Mouse (Mus musculus): ENCODE results near the gene Fam177a. TPM values are rescaled to one million over a fixed set of nuclear protein-coding genes. Genes with fewer than 3 reads are reported as not detected.
"Not testable (repeated sequence)": the region's sequence is repeated elsewhere in the genome, so short reads cannot be mapped to it uniquely, and the experiment has no call there.

The Fam177a gene
- polyA plus RNA-seq, 1 experiment from 2014 or later, result 34.2 TPM

- ATAC-seq; H3K4me3 ChIP-seq (replicated peaks); H3K36me3 ChIP-seq; H3K9ac ChIP-seq (replicated peaks); H3K27ac ChIP-seq; H3K9me3 ChIP-seq; H3K4me1 ChIP-seq (replicated peaks); H3K27me3 ChIP-seq; H3K4me2 ChIP-seq (replicated peaks): not testable (repeated sequence)
- no CpG with 5 or more reads among the region's 7 CpGs for WGBS
Observed at GRCm38 (mm10) chr12:55167034-55167557, 42.8 kb downstream of the Fam177a start.

GRCm38 (mm10) chr12:55187686-55188085 lies 63.4 kb downstream of the Fam177a start:
- H3K9me3 ChIP-seq; H3K27me3 ChIP-seq; H3K36me3 ChIP-seq; H3K9ac ChIP-seq (replicated peaks); ATAC-seq; H3K4me2 ChIP-seq (replicated peaks); H3K4me3 ChIP-seq (replicated peaks); H3K27ac ChIP-seq; H3K4me1 ChIP-seq (replicated peaks): not testable (repeated sequence)
- WGBS, result no CpG with 5 or more reads among the region's 8 CpGs

GRCm38 (mm10) chr12:55189127-55189526 lies 64.9 kb downstream of the Fam177a start:
- H3K4me1 ChIP-seq (replicated peaks); H3K4me3 ChIP-seq (replicated peaks); H3K9me3 ChIP-seq; H3K9ac ChIP-seq (replicated peaks); H3K36me3 ChIP-seq; H3K4me2 ChIP-seq (replicated peaks); H3K27ac ChIP-seq; ATAC-seq; H3K27me3 ChIP-seq: not testable (repeated sequence)
- no CpG with 5 or more reads among the region's 5 CpGs for WGBS

Other genes starting within 250 kb of the Fam177a start
- gene Gm20403, start 137.9 kb upstream of the Fam177a start, polyA plus RNA-seq (2015; fragmentation: Nextera tagmentation; extraction: Ambion mirVana), result not detected in 2 replicates
- 16.0 and 21.8 TPM in 2 replicates for gene Baz1a, start 110.1 kb upstream of the Fam177a start, polyA plus RNA-seq (2015; fragmentation: Nextera tagmentation; extraction: Ambion mirVana)
- gene 2700097O09Rik, start 44.4 kb upstream of the Fam177a start, polyA plus RNA-seq (2015; fragmentation: Nextera tagmentation; extraction: Ambion mirVana), result 36.4 and 37.4 TPM in 2 replicates
- gene Srp54a, start 44.2 kb upstream of the Fam177a start, polyA plus RNA-seq (2015; fragmentation: Nextera tagmentation; extraction: Ambion mirVana), result 171 and 195 TPM in 2 replicates
- 63.1 and 67.1 TPM in 2 replicates for gene Srp54b, start 30.6 kb downstream of the Fam177a start, polyA plus RNA-seq (2015; fragmentation: Nextera tagmentation; extraction: Ambion mirVana)
- gene 1700047I17Rik2, start 75.1 kb downstream of the Fam177a start, polyA plus RNA-seq (2015; fragmentation: Nextera tagmentation; extraction: Ambion mirVana), result 0.35 TPM in 1 of 2 replicates, not detected in the other
- 70.8 and 82.3 TPM in 2 replicates for gene Srp54c, start 105.7 kb downstream of the Fam177a start, polyA plus RNA-seq (2015; fragmentation: Nextera tagmentation; extraction: Ambion mirVana)
- gene 1110008L16Rik, start 175.1 kb downstream of the Fam177a start, polyA plus RNA-seq (2015; fragmentation: Nextera tagmentation; extraction: Ambion mirVana), result 9.2 and 11.6 TPM in 2 replicates
- 26.9 and 29.6 TPM in 2 replicates for gene Ppp2r3c, start 178.5 kb downstream of the Fam177a start, polyA plus RNA-seq (2015; fragmentation: Nextera tagmentation; extraction: Ambion mirVana)